Mouse (Mus musculus) spleen, postnatal 10 days (tissue): ENCODE measurements around the gene Rab28.

Source experiments
- DNase-seq, 2 experiments: peaks; one replicate each; pipeline ENCODE4 v3.0.0; 2021 to 2022; ENCODE audit warnings: low spot score in 2 of 2

Gene Rab28

GRCm38 (mm10) chr5:41627224-41628144, 80.5 kb downstream of the Rab28 start:
- DNase-seq, result no peak

- DNase-seq, result no peak
These were observed 82.4 kb downstream of the Rab28 start for GRCm38 (mm10) chr5:41625544-41625943.

- DNase-seq, result no peak
These were observed 86.2 kb downstream of the Rab28 start for GRCm38 (mm10) chr5:41621748-41622147.

DNA sequence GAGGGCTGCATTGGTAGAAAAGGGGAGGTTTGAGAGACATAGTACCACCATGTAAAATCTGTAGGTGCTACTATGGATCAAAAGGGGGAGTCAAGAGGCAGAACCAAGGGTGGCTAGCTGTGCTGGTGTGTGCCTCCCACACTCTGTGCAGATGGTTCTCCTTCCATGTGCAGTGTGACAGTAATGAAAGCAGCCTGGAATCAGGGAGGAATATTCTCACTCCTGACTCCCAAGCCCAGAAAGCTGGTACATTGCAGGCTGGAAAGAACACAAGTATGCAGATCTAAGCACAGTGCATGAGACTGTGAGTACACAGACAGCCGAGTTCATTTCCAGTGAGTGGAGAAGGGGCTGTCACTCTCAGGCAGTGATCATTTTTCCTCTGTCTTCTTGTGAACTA, 89.0 kb downstream of the Rab28 start:
- no peak for DNase-seq

DNA sequence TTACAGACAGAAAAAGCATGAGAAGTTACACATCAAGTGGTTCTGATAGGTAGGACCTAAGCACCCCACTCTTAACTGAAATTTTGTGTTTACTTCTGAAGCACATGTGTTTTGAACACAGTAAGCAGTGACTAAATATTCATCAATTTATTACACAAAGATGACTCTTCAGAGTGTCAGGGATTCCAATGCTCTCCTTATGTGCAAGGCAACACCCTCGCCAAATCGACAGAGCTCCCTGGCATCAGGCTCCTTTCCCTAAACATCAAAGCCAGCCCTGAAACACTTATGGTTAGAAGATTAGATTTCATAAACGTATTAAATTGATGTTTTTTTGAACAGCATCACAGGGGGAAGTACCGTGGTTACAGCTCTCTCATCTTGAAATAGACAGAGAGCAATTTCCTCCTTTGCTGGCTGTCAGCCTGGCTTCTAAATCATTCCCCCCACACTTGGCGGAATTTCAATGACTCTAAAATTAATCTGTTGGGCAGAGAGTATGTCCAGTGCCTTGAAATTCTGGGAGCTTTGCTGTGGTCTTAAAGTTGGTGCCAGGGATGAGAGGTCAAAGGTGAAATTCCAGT, 97.4 kb downstream of the Rab28 start:
- no peak for DNase-seq

DNA sequence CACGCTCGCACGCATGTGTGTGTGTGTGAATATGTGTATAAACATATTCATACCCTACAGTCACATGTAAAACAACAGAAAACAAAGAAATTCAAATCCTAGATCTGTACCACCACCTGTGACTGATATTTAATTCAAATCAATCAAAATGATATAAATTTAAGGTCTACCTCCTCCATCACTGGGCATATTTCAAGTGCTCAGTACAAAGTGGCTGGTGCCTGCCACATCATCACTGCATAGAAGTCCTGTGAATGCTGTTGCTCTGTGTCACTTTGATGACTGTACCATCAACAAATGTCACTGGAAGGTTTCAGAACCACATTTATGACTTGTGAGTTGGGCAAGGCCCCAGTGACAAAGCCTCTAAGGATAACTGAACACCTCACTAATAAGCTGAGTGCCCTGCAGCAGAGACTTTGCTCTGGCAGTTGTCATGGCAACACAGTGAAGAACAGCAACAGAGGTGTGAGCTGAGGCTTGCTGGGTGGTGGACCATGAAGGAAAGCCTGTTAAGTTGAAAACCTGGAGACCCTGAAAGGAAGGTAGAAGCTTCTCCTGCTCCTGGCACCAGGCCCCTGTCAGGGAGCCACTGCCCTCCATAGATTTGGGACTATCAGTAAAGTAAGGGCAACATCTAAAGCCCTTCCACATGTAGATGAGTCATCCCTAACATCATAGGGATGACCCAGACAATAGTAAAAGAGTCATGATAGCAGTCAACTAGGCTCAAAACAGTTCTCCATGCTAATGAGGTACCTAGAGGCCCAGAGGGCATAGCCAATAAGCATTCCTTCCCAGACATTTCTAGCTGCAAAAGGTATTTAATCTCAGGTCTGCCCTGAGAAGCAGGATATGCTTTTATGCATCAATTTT, 111.5 kb downstream of the Rab28 start:
- DNase-seq, result no peak

DNA sequence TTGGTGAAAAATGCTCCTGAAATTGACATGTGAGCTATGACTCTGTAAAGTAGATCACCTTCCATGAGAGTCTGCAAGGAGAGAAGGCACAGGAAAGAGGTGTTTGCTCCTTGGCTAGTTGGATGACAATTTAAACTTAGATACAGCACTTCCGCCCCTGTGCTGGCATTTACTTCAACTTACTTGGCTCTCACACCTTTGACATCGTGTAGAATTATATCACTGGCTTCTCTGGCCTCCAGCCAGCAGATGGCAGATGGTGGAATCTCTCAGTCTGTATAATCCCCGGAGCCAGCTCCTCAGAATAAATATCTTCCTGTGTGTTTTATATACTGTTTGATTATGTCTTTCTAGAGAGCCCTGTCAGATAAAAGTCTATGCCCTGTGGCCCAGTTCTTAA, 112.8 kb downstream of the Rab28 start:
- no peak for DNase-seq

DNA sequence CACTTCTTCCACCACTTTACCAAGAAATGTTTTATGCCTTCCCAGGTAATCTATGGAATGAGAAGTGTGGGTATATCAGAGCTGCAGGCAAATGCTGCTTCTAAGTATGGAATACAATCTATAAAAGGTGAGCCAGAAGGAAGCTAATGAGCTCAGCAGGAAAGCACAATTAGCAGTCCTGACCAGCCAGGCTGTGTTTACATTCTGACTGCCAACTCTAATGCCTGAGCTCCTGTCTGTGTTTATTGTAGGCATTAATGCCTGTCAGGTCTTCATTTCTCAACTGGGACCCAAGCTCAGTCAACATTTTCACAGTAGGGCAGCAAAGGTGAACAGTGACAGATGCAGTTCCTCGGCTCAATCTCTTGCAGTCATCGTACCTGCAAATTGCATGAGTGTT, 129.9 kb downstream of the Rab28 start:
- DNase-seq, result no peak
